Mouse (Mus musculus) forebrain, embryonic 13.5 days (tissue): ENCODE results near the gene Carmil2. TPM values are rescaled to one million over a fixed set of nuclear protein-coding genes. Genes with fewer than 3 reads are reported as not detected.

Experiments
- polyA plus RNA-seq: library from polyadenylated mRNA; unstranded; fragments of >200 nt; fragmentation: Nextera tagmentation; extraction: Ambion mirVana; gene quantifications from 2 replicates; pipeline ENCODE4 v1.2.1, GENCODE M21; 2015

Carmil2 gene
- polyA plus RNA-seq, 1 experiment from 2014 or later: 5.9 TPM

Other genes with a start within 250 kb of the Carmil2 start
- gene Tppp3, start 214.7 kb upstream of the Carmil2 start, polyA plus RNA-seq: 34.6 and 40.4 TPM in 2 replicates
- 20.6 and 24.8 TPM in 2 replicates for gene Zdhhc1, start 189.4 kb upstream of the Carmil2 start, polyA plus RNA-seq
- 3.9 and 6.1 TPM in 2 replicates for gene Hsd11b2, start 167.5 kb upstream of the Carmil2 start, polyA plus RNA-seq
- gene Atp6v0d1, start 120.2 kb upstream of the Carmil2 start, polyA plus RNA-seq: 136 and 152 TPM in 2 replicates
- 17.6 and 20.6 TPM in 2 replicates for gene Ripor1, start 81.0 kb upstream of the Carmil2 start, polyA plus RNA-seq
- gene Ctcf, start 49.7 kb upstream of the Carmil2 start, polyA plus RNA-seq: 165 and 173 TPM in 2 replicates
- 0.62 and 0.88 TPM in 2 replicates for gene Agrp, start 48.9 kb upstream of the Carmil2 start, polyA plus RNA-seq
- gene Acd, start 14.8 kb downstream of the Carmil2 start, polyA plus RNA-seq: 98.3 and 99.2 TPM in 2 replicates
- 42.1 and 43.6 TPM in 2 replicates for gene Pard6a, start 14.9 kb downstream of the Carmil2 start, polyA plus RNA-seq
- gene 4933405L10Rik, start 21.4 kb downstream of the Carmil2 start, polyA plus RNA-seq: 0.19 TPM in 1 of 2 replicates, not detected in the other
- 27.4 and 29.5 TPM in 2 replicates for gene Enkd1, start 21.9 kb downstream of the Carmil2 start, polyA plus RNA-seq
- 64.7 and 65.7 TPM in 2 replicates for gene Gfod2, start 72.4 kb downstream of the Carmil2 start, polyA plus RNA-seq
- 14.2 and 14.7 TPM in 2 replicates for gene Ranbp10, start 141.1 kb downstream of the Carmil2 start, polyA plus RNA-seq
- 0.43 and 1.00 TPM in 2 replicates for gene Tsnaxip1, start 141.5 kb downstream of the Carmil2 start, polyA plus RNA-seq
- gene Cenpt, start 167.0 kb downstream of the Carmil2 start, polyA plus RNA-seq: 68.8 and 71.4 TPM in 2 replicates
- gene Thap11, start 168.9 kb downstream of the Carmil2 start, polyA plus RNA-seq: 65.9 and 68.3 TPM in 2 replicates
- gene Nutf2, start 174.3 kb downstream of the Carmil2 start, polyA plus RNA-seq: 254 and 295 TPM in 2 replicates
- gene Edc4, start 194.6 kb downstream of the Carmil2 start, polyA plus RNA-seq: 46.4 and 56.9 TPM in 2 replicates
- 0.50 and 0.84 TPM in 2 replicates for gene Nrn1l, start 207.3 kb downstream of the Carmil2 start, polyA plus RNA-seq
- 12.8 and 14.4 TPM in 2 replicates for gene Pskh1, start 214.2 kb downstream of the Carmil2 start, polyA plus RNA-seq
- 1.9 TPM in 2 replicates for gene Ctrl, start 247.6 kb downstream of the Carmil2 start, polyA plus RNA-seq